In genomic region chr12:54697003-54697597, GRCm38 (mm10) we compare ENCODE assay signal across 8 mouse cellular contexts. TPM values are rescaled to one million over a fixed set of nuclear protein-coding genes. Genes with fewer than 3 reads are reported as not detected.
DNase-seq lines count a peak whose midpoint lies in the region; ATAC-seq lines count a peak whose summit lies in the region.

No protein-coding gene starts in this region.

- no peaks in the 10 kb centered on the region for H3K27me3 ChIP-seq in forebrain, embryonic 11.5 days (ENCODE audit: control insufficient read depth, insufficient read depth, low read length)
- no peaks in the 10 kb centered on the region; the same call in 1 of the 2 replicates for H3K27me3 ChIP-seq in forebrain, embryonic 12.5 days
- no peaks in the 10 kb centered on the region for H3K27me3 ChIP-seq in embryonic facial prominence, embryonic 10.5 days (replicated peaks; ENCODE audit: low read depth, poor library complexity, severe bottlenecking)
- H3K27me3 ChIP-seq in intestine, embryonic 14.5 days (replicated peaks; ENCODE audit: control insufficient read depth, insufficient read depth, low read length) = no peaks in the 10 kb centered on the region
- no peaks in the 10 kb centered on the region for H3K27me3 ChIP-seq in stomach, embryonic 14.5 days (ENCODE audit: control insufficient read depth, insufficient read depth, low read length)

- H3K4me2 ChIP-seq in forebrain, embryonic 11.5 days (ENCODE audit: low read depth, low read length, severe bottlenecking) = no peak overlapping the region
- H3K4me2 ChIP-seq in forebrain, embryonic 12.5 days = no peak overlapping the region
- H3K4me2 ChIP-seq in intestine, embryonic 14.5 days (ENCODE audit: low read length) = no peak overlapping the region
- H3K4me2 ChIP-seq in stomach, embryonic 14.5 days (replicated peaks; ENCODE audit: low read depth, low read length) = no peak overlapping the region

- no peak overlapping the region for H3K27ac ChIP-seq in forebrain, embryonic 11.5 days (ENCODE audit: low read depth, low read length)
- H3K27ac ChIP-seq in forebrain, embryonic 12.5 days = no peak overlapping the region
- H3K27ac ChIP-seq in embryonic facial prominence, embryonic 10.5 days (replicated peaks) = no peak overlapping the region
- H3K27ac ChIP-seq in intestine, embryonic 14.5 days (ENCODE audit: low read depth) = no peak overlapping the region
- H3K27ac ChIP-seq in stomach, embryonic 14.5 days (ENCODE audit: low read length) = 0 out of 2 replicates have a peak overlapping the region, but pooled peaks have one; percentile 39

- no peak overlapping the region for H3K4me3 ChIP-seq in forebrain, embryonic 11.5 days (ENCODE audit: low read depth, low read length)
- no peak overlapping the region for H3K4me3 ChIP-seq in forebrain, embryonic 12.5 days (replicated peaks)
- no peak overlapping the region for H3K4me3 ChIP-seq in embryonic facial prominence, embryonic 10.5 days
- H3K4me3 ChIP-seq in intestine, embryonic 14.5 days (ENCODE audit: low read depth, low read length) = no peak overlapping the region
- no peak overlapping the region for H3K4me3 ChIP-seq in stomach, embryonic 14.5 days (ENCODE audit: low read depth, low read length)

- H3K36me3 ChIP-seq in forebrain, embryonic 11.5 days (ENCODE audit: control insufficient read depth, insufficient read depth, low read length) = no peaks in the 10 kb centered on the region
- peaks cover 6% of the 10 kb centered on the region; the same call in 1 of the 2 replicates for H3K36me3 ChIP-seq in forebrain, embryonic 12.5 days (replicated peaks)
- peaks cover 7% of the 10 kb centered on the region for H3K36me3 ChIP-seq in embryonic facial prominence, embryonic 10.5 days (replicated peaks)
- 0 out of 2 replicates have a peak, but pooled peaks cover 5% of the 10 kb centered on the region for H3K36me3 ChIP-seq in intestine, embryonic 14.5 days (ENCODE audit: control insufficient read depth, insufficient read depth, low read length)
- H3K36me3 ChIP-seq in stomach, embryonic 14.5 days (ENCODE audit: control insufficient read depth, insufficient read depth, low read length) = peaks cover 4% of the 10 kb centered on the region; the same call in 1 of the 2 replicates

- no peaks in the 10 kb centered on the region for H3K9me3 ChIP-seq in forebrain, embryonic 11.5 days (ENCODE audit: control insufficient read depth, low read length)
- no peaks in the 10 kb centered on the region for H3K9me3 ChIP-seq in forebrain, embryonic 12.5 days
- no peaks in the 10 kb centered on the region for H3K9me3 ChIP-seq in embryonic facial prominence, embryonic 10.5 days
- H3K9me3 ChIP-seq in intestine, embryonic 14.5 days (ENCODE audit: control insufficient read depth, low read length) = no peaks in the 10 kb centered on the region
- no peaks in the 10 kb centered on the region for H3K9me3 ChIP-seq in stomach, embryonic 14.5 days (ENCODE audit: control insufficient read depth, low read depth, low read length)

- WGBS in forebrain, embryonic 11.5 days = 14% methylated on average over 7 of the region's 7 CpGs
- 11% methylated on average over 7 of the region's 7 CpGs for WGBS in forebrain, embryonic 12.5 days
- WGBS in embryonic facial prominence, embryonic 10.5 days = 11% methylated on average over 7 of the region's 7 CpGs
- 5% methylated on average over 7 of the region's 7 CpGs for WGBS in intestine, embryonic 14.5 days
- WGBS in stomach, embryonic 14.5 days = 6% methylated on average over 7 of the region's 7 CpGs

- DNase-seq in forebrain, embryonic 11.5 days (ENCODE audit: low spot score) = peak; percentile 58
- peak; percentile 41 to 45 for DNase-seq in CD8-positive naive resting alpha-beta T cell, adult 2 months (ENCODE audit: low read depth in 2 of 2, low spot score in 2 of 2)
- peak; percentile 21 for DNase-seq in embryonic facial prominence, embryonic 10.5 days (ENCODE audit: low spot score)
- DNase-seq in intestine, embryonic 14.5 days (ENCODE audit: low spot score) = peak; percentile 55
- DNase-seq in lung, postnatal 25 days (ENCODE audit: low spot score) = peak; percentile 23
- DNase-seq in ovary, postnatal 14 days (ENCODE audit: low spot score) = no peak

- no peaks in the 10 kb centered on the region for H3K4me1 ChIP-seq in forebrain, embryonic 11.5 days (replicated peaks; ENCODE audit: control insufficient read depth, insufficient read depth, low read length)
- peaks cover 13% of the 10 kb centered on the region for H3K4me1 ChIP-seq in forebrain, embryonic 12.5 days
- H3K4me1 ChIP-seq in embryonic facial prominence, embryonic 10.5 days = peaks cover 4% of the 10 kb centered on the region
- H3K4me1 ChIP-seq in intestine, embryonic 14.5 days (replicated peaks; ENCODE audit: control insufficient read depth, insufficient read depth, low read length) = peaks cover 4% of the 10 kb centered on the region; the same call in 1 of the 2 replicates
- H3K4me1 ChIP-seq in stomach, embryonic 14.5 days (ENCODE audit: control insufficient read depth, insufficient read depth, low read length) = no peaks in the 10 kb centered on the region

- ATAC-seq in forebrain, embryonic 11.5 days (replicated peaks; ENCODE audit: low FRiP score) = peak; percentile 34
- ATAC-seq in forebrain, embryonic 12.5 days (ENCODE audit: low FRiP score) = no peak
- ATAC-seq in intestine, embryonic 14.5 days (replicated peaks; ENCODE audit: low FRiP score, low TSS enrichment, low read depth) = peak; percentile 59
- no peak; the same call in 1 of the 2 replicates for ATAC-seq in stomach, embryonic 14.5 days (ENCODE audit: insufficient number of reproducible peaks, insufficient read depth, low FRiP score, low read depth)

- H3K9ac ChIP-seq in forebrain, embryonic 11.5 days (ENCODE audit: low read length) = no peak overlapping the region
- H3K9ac ChIP-seq in forebrain, embryonic 12.5 days = no peak overlapping the region
- H3K9ac ChIP-seq in intestine, embryonic 14.5 days (ENCODE audit: low read length) = no peak overlapping the region
- H3K9ac ChIP-seq in stomach, embryonic 14.5 days (replicated peaks; ENCODE audit: low read depth, low read length) = no peak overlapping the region

RNA-seq across cellular contexts. Expression of gene Eapp, which starts 1.4 kb away (rescaled TPM):
- 76.1 and 78.4 TPM in 2 replicates for polyA plus RNA-seq in forebrain, embryonic 11.5 days (2014; fragmentation: Nextera tagmentation; extraction: Ambion mirVana)
- polyA plus RNA-seq in forebrain, embryonic 12.5 days (2016; fragmentation: Nextera tagmentation; extraction: Ambion mirVana) = 77.3 and 83.5 TPM in 2 replicates
- 64.4 and 72.8 TPM in 2 replicates for polyA plus RNA-seq in embryonic facial prominence, embryonic 10.5 days (2016; fragmentation: Nextera tagmentation; extraction: Ambion mirVana)
- 59.2 and 61.5 TPM in 2 replicates for polyA plus RNA-seq in intestine, embryonic 14.5 days (2014; fragmentation: Nextera tagmentation; extraction: Ambion mirVana)
- 66.5 and 70.9 TPM in 2 replicates for polyA plus RNA-seq in stomach, embryonic 14.5 days (2014; fragmentation: Nextera tagmentation; extraction: Ambion mirVana)

RNA-seq across cellular contexts. Expression of gene Sptssa, which starts 40.7 kb away (rescaled TPM):
- 170 and 179 TPM in 2 replicates for polyA plus RNA-seq in forebrain, embryonic 11.5 days (2014; fragmentation: Nextera tagmentation; extraction: Ambion mirVana)
- 164 and 171 TPM in 2 replicates for polyA plus RNA-seq in forebrain, embryonic 12.5 days (2016; fragmentation: Nextera tagmentation; extraction: Ambion mirVana)
- polyA plus RNA-seq in embryonic facial prominence, embryonic 10.5 days (2016; fragmentation: Nextera tagmentation; extraction: Ambion mirVana) = 148 and 155 TPM in 2 replicates
- 216 and 224 TPM in 2 replicates for polyA plus RNA-seq in intestine, embryonic 14.5 days (2014; fragmentation: Nextera tagmentation; extraction: Ambion mirVana)
- 235 and 238 TPM in 2 replicates for polyA plus RNA-seq in stomach, embryonic 14.5 days (2014; fragmentation: Nextera tagmentation; extraction: Ambion mirVana)

Comparison
In these comparisons a context has a peak if more than half of its experiments do, and no peak if none do; other contexts are left out.
1. ATAC-seq: peak in forebrain, embryonic 11.5 days (single experiment) and intestine, embryonic 14.5 days (single experiment); none in forebrain, embryonic 12.5 days (single experiment) and stomach, embryonic 14.5 days (single experiment).